ENCODE assay signal across 15 mouse cellular contexts in the genomic region with DNA sequence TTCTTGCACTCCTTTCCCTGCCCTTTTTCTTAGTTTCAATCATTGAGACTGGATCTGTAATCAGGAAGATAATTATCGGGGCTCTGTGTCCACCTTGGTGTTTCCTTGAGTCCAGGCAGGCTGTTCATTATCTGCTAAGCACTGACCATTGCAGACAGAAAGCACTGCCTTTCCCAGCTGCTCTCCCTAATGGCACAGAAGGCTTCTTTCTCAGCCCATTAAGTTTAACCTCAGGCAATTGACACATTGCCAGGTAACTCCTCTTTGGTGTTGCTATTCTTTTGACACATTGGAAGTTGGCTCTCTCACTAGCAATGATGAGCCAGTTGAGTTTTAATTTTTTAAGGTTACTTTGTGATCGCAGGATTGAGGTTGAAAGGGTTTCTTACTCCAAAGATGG.
DNase-seq lines count a peak whose midpoint lies in the region; ATAC-seq and TF ChIP-seq lines count a peak whose summit lies in the region.
"Had no signal": no experiment of that assay in that cellular context is flagged by ENCODE, and none has a peak within 500 bp of the region (broad histone marks: within the 10 kb centered on the region; RNA-seq: fewer than 3 reads in every experiment).

No protein-coding gene starts in this region.

- H3K27ac ChIP-seq in hindbrain, embryonic 13.5 days: no peak overlapping the region
- no peak overlapping the region for H3K27ac ChIP-seq in hindbrain, embryonic 14.5 days
- H3K27ac ChIP-seq in midbrain, embryonic 15.5 days: no peak overlapping the region
- no peak overlapping the region for H3K27ac ChIP-seq in midbrain, embryonic 10.5 days (replicated peaks)
- H3K27ac ChIP-seq: embryonic facial prominence, embryonic 13.5 days; forebrain, embryonic 12.5 days; gastrocnemius, adult 2 months; hindbrain, embryonic 10.5 days; intestine, embryonic 15.5 days had no signal

- no peak overlapping the region for H3K4me3 ChIP-seq in hindbrain, embryonic 13.5 days
- no peak overlapping the region for H3K4me3 ChIP-seq in hindbrain, embryonic 14.5 days (replicated peaks; ENCODE audit: low read length)
- no peak overlapping the region for H3K4me3 ChIP-seq in midbrain, embryonic 15.5 days
- no peak overlapping the region for H3K4me3 ChIP-seq in midbrain, embryonic 10.5 days
- H3K4me3 ChIP-seq: embryonic facial prominence, embryonic 13.5 days; forebrain, embryonic 12.5 days; gastrocnemius, adult 2 months; heart, embryonic 12.5 days; hindbrain, embryonic 10.5 days; intestine, embryonic 15.5 days had no signal

- DNase-seq in cerebellum, adult 9-11 months: peak; percentile 9
- no peak for DNase-seq in cerebellum, adult 8-10 months
- DNase-seq in hindbrain, embryonic 14.5 days (ENCODE audit: low spot score): no peak
- DNase-seq in midbrain, embryonic 10.5 days (ENCODE audit: low spot score): no peak
- peak; percentile 61 for DNase-seq in brain, embryonic 14.5 days (ENCODE audit: low read depth)
- DNase-seq: adrenal gland, postnatal 10 days; gastrocnemius, adult 2 months; gastrocnemius, postnatal 25 days had no signal

- 85% methylated on average over 2 of the region's 2 CpGs for WGBS in hindbrain, embryonic 13.5 days
- WGBS in hindbrain, embryonic 14.5 days: 86% methylated on average over 2 of the region's 2 CpGs
- WGBS in midbrain, embryonic 15.5 days: 78% methylated on average over 2 of the region's 2 CpGs
- 88% methylated on average over 2 of the region's 2 CpGs for WGBS in midbrain, embryonic 10.5 days

- H3K36me3 ChIP-seq in hindbrain, embryonic 13.5 days: peaks cover 3% of the 10 kb centered on the region; the same call in 1 of the 2 replicates
- no peaks in the 10 kb centered on the region for H3K36me3 ChIP-seq in hindbrain, embryonic 14.5 days (replicated peaks; ENCODE audit: control insufficient read depth, insufficient read depth)
- no peaks in the 10 kb centered on the region for H3K36me3 ChIP-seq in midbrain, embryonic 15.5 days (replicated peaks)
- no peaks in the 10 kb centered on the region for H3K36me3 ChIP-seq in midbrain, embryonic 10.5 days
- H3K36me3 ChIP-seq: embryonic facial prominence, embryonic 13.5 days; forebrain, embryonic 12.5 days; heart, embryonic 12.5 days; hindbrain, embryonic 10.5 days; intestine, embryonic 15.5 days had no signal

- H3K4me2 ChIP-seq in hindbrain, embryonic 13.5 days: no peak overlapping the region
- no peak overlapping the region for H3K4me2 ChIP-seq in hindbrain, embryonic 14.5 days (replicated peaks)
- H3K4me2 ChIP-seq in midbrain, embryonic 15.5 days: no peak overlapping the region
- H3K4me2 ChIP-seq: embryonic facial prominence, embryonic 13.5 days; forebrain, embryonic 12.5 days; heart, embryonic 12.5 days; intestine, embryonic 15.5 days had no signal

- H3K27me3 ChIP-seq in hindbrain, embryonic 13.5 days: no peaks in the 10 kb centered on the region
- H3K27me3 ChIP-seq in hindbrain, embryonic 14.5 days (ENCODE audit: control insufficient read depth, insufficient read depth, low read length): no peaks in the 10 kb centered on the region
- H3K27me3 ChIP-seq in midbrain, embryonic 15.5 days (replicated peaks): no peaks in the 10 kb centered on the region
- H3K27me3 ChIP-seq in midbrain, embryonic 10.5 days (ENCODE audit: low read depth, poor library complexity, severe bottlenecking): no peaks in the 10 kb centered on the region
- H3K27me3 ChIP-seq: embryonic facial prominence, embryonic 13.5 days; forebrain, embryonic 12.5 days; heart, embryonic 12.5 days; intestine, embryonic 15.5 days had no signal

- peaks cover 5% of the 10 kb centered on the region for H3K9me3 ChIP-seq in hindbrain, embryonic 13.5 days
- peaks cover 14% of the 10 kb centered on the region for H3K9me3 ChIP-seq in hindbrain, embryonic 14.5 days (ENCODE audit: control insufficient read depth, low read length)
- peaks cover 3% of the 10 kb centered on the region; the same call in 1 of the 2 replicates for H3K9me3 ChIP-seq in midbrain, embryonic 15.5 days
- H3K9me3 ChIP-seq in midbrain, embryonic 10.5 days (replicated peaks): peaks cover 12% of the 10 kb centered on the region

- no peaks in the 10 kb centered on the region for H3K4me1 ChIP-seq in hindbrain, embryonic 13.5 days (replicated peaks)
- no peaks in the 10 kb centered on the region for H3K4me1 ChIP-seq in hindbrain, embryonic 14.5 days (replicated peaks; ENCODE audit: control insufficient read depth, insufficient read depth, low read length)
- H3K4me1 ChIP-seq in midbrain, embryonic 15.5 days: no peaks in the 10 kb centered on the region
- H3K4me1 ChIP-seq in midbrain, embryonic 10.5 days: no peaks in the 10 kb centered on the region
- H3K4me1 ChIP-seq: embryonic facial prominence, embryonic 13.5 days; forebrain, embryonic 12.5 days; heart, embryonic 12.5 days; hindbrain, embryonic 10.5 days; intestine, embryonic 15.5 days had no signal

- no peak overlapping the region for H3K9ac ChIP-seq in hindbrain, embryonic 13.5 days
- no peak overlapping the region for H3K9ac ChIP-seq in hindbrain, embryonic 14.5 days
- H3K9ac ChIP-seq in midbrain, embryonic 15.5 days: no peak overlapping the region
- H3K9ac ChIP-seq: embryonic facial prominence, embryonic 13.5 days; forebrain, embryonic 12.5 days; heart, embryonic 12.5 days; intestine, embryonic 15.5 days had no signal

- TF ChIP-seq POLR2A in brain, embryonic 14.5 days (IDR thresholded peaks at IDR 0.05; ENCODE audit: borderline replicate concordance, extremely low read depth, insufficient read depth, insufficient read length, poor library complexity, severe bottlenecking): no peak

- peak; percentile 28; the same call in 1 of the 2 replicates for ATAC-seq in hindbrain, embryonic 13.5 days (ENCODE audit: low FRiP score)
- ATAC-seq in hindbrain, embryonic 14.5 days (ENCODE audit: low FRiP score): no peak; the same call in 1 of the 2 replicates
- peak; percentile 39; the same call in 1 of the 2 replicates for ATAC-seq in midbrain, embryonic 15.5 days (replicated peaks)
- ATAC-seq: intestine, embryonic 15.5 days had no signal

- TF ChIP-seq CTCF in brain, embryonic 14.5 days (IDR thresholded peaks at IDR 0.05; ENCODE audit: borderline replicate concordance, extremely low read depth, insufficient read depth, insufficient read length): no peak

Comparison
In these comparisons a context has a peak if more than half of its experiments do, and no peak if none do; other contexts are left out.
1. DNase-seq: peak in cerebellum, adult 9-11 months (single experiment) and brain, embryonic 14.5 days (single experiment); none in cerebellum, adult 8-10 months (single experiment), hindbrain, embryonic 14.5 days (single experiment) and midbrain, embryonic 10.5 days (single experiment).